Mouse (Mus musculus): ENCODE results near the gene Rab44.

DNA sequence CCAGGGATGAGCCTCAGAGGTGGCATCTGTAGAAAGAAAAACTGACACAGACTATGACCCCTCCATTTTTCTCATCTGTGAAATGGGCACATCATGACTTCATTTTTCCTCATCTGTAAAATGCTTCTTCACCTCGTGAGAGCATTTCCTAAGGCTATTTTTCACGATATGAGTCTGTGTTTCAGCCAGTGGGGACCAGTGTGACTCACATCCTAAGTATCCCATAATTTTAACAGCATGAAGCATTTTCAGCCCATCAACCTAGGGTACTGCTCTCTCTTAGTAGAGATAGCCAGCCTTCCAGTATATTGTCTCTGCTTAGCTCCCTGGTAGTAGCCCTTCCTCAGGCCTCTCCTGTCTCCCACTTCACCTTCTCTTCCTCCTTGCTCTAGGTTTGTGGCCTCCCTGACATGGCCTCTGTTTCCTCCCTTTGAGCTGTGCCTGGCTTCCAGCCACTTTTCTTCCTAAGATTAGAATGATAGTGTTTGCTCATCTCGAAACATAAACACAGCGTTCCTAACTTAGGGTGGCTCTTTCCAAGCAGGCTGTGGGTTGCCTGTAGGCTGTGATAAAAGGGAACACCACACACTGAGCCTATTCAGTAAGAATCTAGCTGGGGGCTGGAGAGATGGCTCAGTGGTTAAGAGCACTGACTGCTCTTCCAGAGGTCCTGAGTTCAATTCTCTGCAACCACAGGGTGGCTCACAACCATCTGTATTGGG lies 66.6 kb downstream of the Rab44 start:
- TF ChIP-seq CTCF (IDR thresholded peaks at IDR 0.05), result no peak
- no peak for TF ChIP-seq POLR2A (IDR thresholded peaks at IDR 0.05; ENCODE audit: insufficient read depth, low read depth, low read length)
- TF ChIP-seq EP300 (IDR thresholded peaks at IDR 0.05; ENCODE audit: insufficient read depth, low read depth, low read length), result no peak
